Comparison of ENCODE assay signal across 9 mouse cellular contexts in genomic region chr19:57078867-57079605, GRCm38 (mm10).
DNase-seq lines count a peak whose midpoint lies in the region; ATAC-seq and TF ChIP-seq lines count a peak whose summit lies in the region.
"Had no signal": no experiment of that assay in that cellular context is flagged by ENCODE, and none has a peak within 500 bp of the region (broad histone marks: within the 10 kb centered on the region; RNA-seq: fewer than 3 reads in every experiment).

No protein-coding gene starts in this region.

- H3K9me3 ChIP-seq in forebrain, embryonic 14.5 days (replicated peaks; ENCODE audit: control insufficient read depth, low read length) = no peaks in the 10 kb centered on the region
- H3K9me3 ChIP-seq in hindbrain, embryonic 15.5 days = no peaks in the 10 kb centered on the region
- no peaks in the 10 kb centered on the region for H3K9me3 ChIP-seq in limb, embryonic 12.5 days
- H3K9me3 ChIP-seq: liver, embryonic 15.5 days had no signal

- no peaks in the 10 kb centered on the region for H3K27me3 ChIP-seq in testis, adult 2 months (ENCODE audit: control insufficient read depth, insufficient read depth, low read length)
- H3K27me3 ChIP-seq in forebrain, embryonic 14.5 days (replicated peaks; ENCODE audit: control insufficient read depth, insufficient read depth, low read length) = no peaks in the 10 kb centered on the region
- H3K27me3 ChIP-seq in hindbrain, embryonic 15.5 days = no peaks in the 10 kb centered on the region
- H3K27me3 ChIP-seq in limb, embryonic 12.5 days = peaks cover 16% of the 10 kb centered on the region
- no peaks in the 10 kb centered on the region for H3K27me3 ChIP-seq in small intestine, adult 2 months (ENCODE audit: control insufficient read depth, insufficient read depth, low read length)
- H3K27me3 ChIP-seq: liver, embryonic 15.5 days had no signal

- peak; percentile 51; the same call in 1 of the 2 replicates for ATAC-seq in forebrain, embryonic 14.5 days
- ATAC-seq in hindbrain, embryonic 15.5 days (ENCODE audit: low FRiP score, low read depth) = peak; percentile 48
- ATAC-seq in limb, embryonic 12.5 days (ENCODE audit: insufficient number of reproducible peaks, insufficient read depth, low FRiP score, low TSS enrichment, low read depth) = 0 out of 2 replicates have a peak, but pooled peaks have one; percentile 27

- peak overlapping the region; percentile 56 for H3K27ac ChIP-seq in testis, adult 2 months (ENCODE audit: control insufficient read depth, insufficient read depth, low read depth, low read length)
- peak overlapping the region; percentile 39; the same call in 1 of the 2 replicates for H3K27ac ChIP-seq in forebrain, embryonic 14.5 days (ENCODE audit: low read depth, low read length)
- peak overlapping the region; percentile 66 for H3K27ac ChIP-seq in hindbrain, embryonic 15.5 days (replicated peaks)
- peak overlapping the region; percentile 14; the same call in 1 of the 2 replicates for H3K27ac ChIP-seq in limb, embryonic 12.5 days
- peak overlapping the region; percentile 78 for H3K27ac ChIP-seq in small intestine, adult 2 months (ENCODE audit: insufficient read depth, low read depth, low read length)
- H3K27ac ChIP-seq: liver, embryonic 15.5 days had no signal

- H3K4me2 ChIP-seq in forebrain, embryonic 14.5 days (ENCODE audit: low read length) = peak overlapping the region; percentile 18; the same call in 1 of the 2 replicates
- H3K4me2 ChIP-seq in hindbrain, embryonic 15.5 days = no peak overlapping the region
- H3K4me2 ChIP-seq in limb, embryonic 12.5 days = no peak overlapping the region
- H3K4me2 ChIP-seq: liver, embryonic 15.5 days had no signal

- no peaks in the 10 kb centered on the region for H3K4me1 ChIP-seq in testis, adult 2 months (ENCODE audit: control insufficient read depth, insufficient read depth, low read length)
- H3K4me1 ChIP-seq in forebrain, embryonic 14.5 days (ENCODE audit: control insufficient read depth, insufficient read depth, low read length) = peaks cover 15% of the 10 kb centered on the region
- peaks cover 20% of the 10 kb centered on the region for H3K4me1 ChIP-seq in hindbrain, embryonic 15.5 days (replicated peaks)
- H3K4me1 ChIP-seq in limb, embryonic 12.5 days (replicated peaks) = peaks cover 48% of the 10 kb centered on the region
- peaks cover 11% of the 10 kb centered on the region; the same call in 1 of the 2 replicates for H3K4me1 ChIP-seq in small intestine, adult 2 months (ENCODE audit: control insufficient read depth, insufficient read depth, insufficient read length, low read length)
- H3K4me1 ChIP-seq: liver, embryonic 15.5 days had no signal

- no peaks in the 10 kb centered on the region for H3K36me3 ChIP-seq in testis, adult 2 months (ENCODE audit: control insufficient read depth, insufficient read depth, low read length)
- H3K36me3 ChIP-seq in forebrain, embryonic 14.5 days (ENCODE audit: control insufficient read depth, insufficient read depth, low read length) = no peaks in the 10 kb centered on the region
- H3K36me3 ChIP-seq in hindbrain, embryonic 15.5 days = no peaks in the 10 kb centered on the region
- H3K36me3 ChIP-seq in limb, embryonic 12.5 days = no peaks in the 10 kb centered on the region
- H3K36me3 ChIP-seq in small intestine, adult 2 months (ENCODE audit: control insufficient read depth, insufficient read depth, low read length) = peaks cover 12% of the 10 kb centered on the region
- H3K36me3 ChIP-seq: liver, embryonic 15.5 days had no signal

- no peak for DNase-seq in testis, postnatal 14 days (ENCODE audit: low spot score)
- DNase-seq in forebrain, embryonic 14.5 days (ENCODE audit: low spot score) = peak; percentile 48
- no peak for DNase-seq in yolk sac, embryonic 10.5 days (ENCODE audit: low spot score)
- no peak for DNase-seq in left cerebral cortex, adult 18-20 months (ENCODE audit: low spot score in 2 of 2)

- WGBS in forebrain, embryonic 14.5 days = 30% methylated on average over 10 of the region's 10 CpGs
- WGBS in hindbrain, embryonic 15.5 days = 42% methylated on average over 10 of the region's 10 CpGs
- WGBS in limb, embryonic 12.5 days = 59% methylated on average over 10 of the region's 10 CpGs
- 47% methylated on average over 10 of the region's 10 CpGs for WGBS in small intestine, adult 2 months

- no peak for TF ChIP-seq POLR2A in testis, adult 2 months (IDR thresholded peaks at IDR 0.05; ENCODE audit: control insufficient read depth, low read depth, low read length)
- no peak for TF ChIP-seq POLR2A in small intestine, adult 2 months (IDR thresholded peaks at IDR 0.05; ENCODE audit: low read depth, low read length)

- H3K4me3 ChIP-seq in testis, adult 2 months (ENCODE audit: control insufficient read depth, low read depth, low read length) = no peak overlapping the region
- no peak overlapping the region for H3K4me3 ChIP-seq in forebrain, embryonic 14.5 days (ENCODE audit: low read depth, low read length)
- H3K4me3 ChIP-seq in hindbrain, embryonic 15.5 days = no peak overlapping the region
- H3K4me3 ChIP-seq in limb, embryonic 12.5 days (replicated peaks) = no peak overlapping the region
- no peak overlapping the region for H3K4me3 ChIP-seq in small intestine, adult 2 months (ENCODE audit: low read depth, low read length)
- H3K4me3 ChIP-seq: liver, embryonic 15.5 days had no signal

- H3K9ac ChIP-seq in forebrain, embryonic 14.5 days (ENCODE audit: low read length) = no peak overlapping the region
- no peak overlapping the region for H3K9ac ChIP-seq in hindbrain, embryonic 15.5 days
- H3K9ac ChIP-seq in limb, embryonic 12.5 days (replicated peaks) = no peak overlapping the region
- H3K9ac ChIP-seq: liver, embryonic 15.5 days had no signal

- no peak for TF ChIP-seq CTCF in testis, adult 2 months (IDR thresholded peaks at IDR 0.05; ENCODE audit: control insufficient read depth, insufficient read depth, insufficient replicate concordance, low read depth, low read length)
- no peak for TF ChIP-seq CTCF in small intestine, adult 2 months (IDR thresholded peaks at IDR 0.05; ENCODE audit: extremely low read depth, insufficient read length, insufficient replicate concordance, low read depth, low read length)

Comparison
In these comparisons a context has a peak if more than half of its experiments do, and no peak if none do; other contexts are left out.
1. H3K27ac ChIP-seq: peak in every context shown above with its lines; median percentile 78 in small intestine, adult 2 months; 66 in hindbrain, embryonic 15.5 days; 56 in testis, adult 2 months; 39 in forebrain, embryonic 14.5 days; 14 in limb, embryonic 12.5 days.